Mouse (Mus musculus): ENCODE data around the gene Zscan22. TPM values are rescaled to one million over a fixed set of nuclear protein-coding genes. Genes with fewer than 3 reads are reported as not detected.
"Not testable (repeated sequence)": the region's sequence is repeated elsewhere in the genome, so short reads cannot be mapped to it uniquely, and the experiment has no call there.

Zscan22 gene
- polyA plus RNA-seq (2012; rRNA removed) = 4.0 and 5.6 TPM in 2 replicates

DNA sequence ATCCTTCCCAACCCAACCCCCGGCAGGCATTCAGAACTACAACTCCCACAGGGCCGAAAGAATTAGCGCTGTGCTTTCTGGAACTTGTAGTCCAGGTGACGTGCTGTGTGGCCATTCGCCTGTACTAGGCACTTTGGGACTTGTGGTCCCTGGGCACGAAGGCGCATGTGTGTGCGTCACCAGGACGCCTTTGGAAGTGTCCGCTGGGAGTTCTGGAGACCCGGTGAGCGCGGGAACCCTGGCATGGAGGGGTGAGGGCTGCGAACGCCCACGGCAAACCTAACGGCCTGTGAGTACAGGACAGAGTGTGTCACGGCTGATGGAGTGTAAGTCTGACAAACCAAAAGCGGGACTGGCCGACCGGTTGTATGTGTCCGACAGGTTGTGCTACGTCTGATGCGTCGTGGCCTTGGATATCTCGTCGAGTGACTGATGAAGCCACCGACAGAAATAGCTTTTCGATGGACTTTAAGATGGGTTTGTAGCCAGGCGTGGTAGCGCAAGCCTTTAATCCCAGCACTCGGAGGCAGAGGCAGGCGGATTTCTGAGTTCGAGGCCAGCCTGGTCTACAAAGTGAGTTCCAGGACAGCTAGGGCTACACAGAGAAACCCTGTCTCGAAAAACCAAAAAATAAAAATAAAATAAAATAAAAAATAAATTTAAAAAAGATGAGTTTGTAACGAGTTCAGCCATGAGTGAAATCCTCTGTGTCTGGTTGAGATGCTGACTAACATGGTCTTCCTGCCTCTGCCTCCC, at the start of gene Zscan22:
Gene Zscan22, plus strand, starts transcription at position 161 of the 756 bp plus-strand sequence.
- Histone ChIP-seq H3K27ac (ENCODE audit: insufficient read depth, low read depth, low read length) (peak within 1 kb of the TSS; percentile 7; the same call in 1 of the 2 replicates), H3K36me3 (ENCODE audit: control insufficient read depth, insufficient read depth, low read length) (no peaks in the 10 kb centered on the region), H3K4me1 (ENCODE audit: control insufficient read depth, insufficient read depth, insufficient read length, low read length) (no peaks in the 10 kb centered on the region), H3K27me3 (ENCODE audit: control insufficient read depth, insufficient read depth, low read length) (no peaks in the 10 kb centered on the region), H3K4me3 (ENCODE audit: low read depth, low read length) (peak within 1 kb of the TSS; percentile 97)
- TF ChIP-seq CTCF (IDR thresholded peaks at IDR 0.05; ENCODE audit: extremely low read depth, insufficient read length, insufficient replicate concordance, low read depth, low read length) = no peak
- no peak for TF ChIP-seq POLR2A (IDR thresholded peaks at IDR 0.05; ENCODE audit: low read depth, low read length)
- WGBS = 3% methylated on average over 36 of the region's 36 CpGs

DNA sequence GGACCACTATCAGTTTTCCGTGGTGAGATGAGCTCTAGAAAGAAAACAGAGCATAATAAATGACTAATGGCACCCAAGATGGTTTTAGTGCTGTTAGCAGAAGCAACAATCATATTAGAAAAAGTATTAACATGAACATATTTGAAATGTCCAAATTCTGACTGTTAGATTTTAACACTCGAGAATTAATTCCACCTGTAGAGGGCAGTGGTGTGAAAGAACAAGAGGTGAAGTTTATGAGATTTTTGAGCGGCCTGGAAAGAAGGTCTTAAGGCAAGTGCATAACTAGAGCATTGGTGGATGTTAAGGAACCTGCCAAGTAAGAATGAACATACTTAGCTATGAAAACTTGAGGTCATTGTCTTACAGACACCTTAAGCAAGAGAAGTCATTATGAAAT, 23.3 kb upstream of the Zscan22 start:
- 9% methylated on average over 3 of the region's 3 CpGs for WGBS
- Histone ChIP-seq H3K27me3 (ENCODE audit: control insufficient read depth, insufficient read depth, low read length) (no peaks in the 10 kb centered on the region), H3K27ac (ENCODE audit: insufficient read depth, low read depth, low read length) (no peak overlapping the region), H3K36me3 (ENCODE audit: control insufficient read depth, insufficient read depth, low read length) (no peaks in the 10 kb centered on the region), H3K4me1 (ENCODE audit: control insufficient read depth, insufficient read depth, insufficient read length, low read length) (no peaks in the 10 kb centered on the region), H3K4me3 (ENCODE audit: low read depth, low read length) (no peak overlapping the region)
- no peak for TF ChIP-seq POLR2A (IDR thresholded peaks at IDR 0.05; ENCODE audit: low read depth, low read length)
- no peak for TF ChIP-seq CTCF (IDR thresholded peaks at IDR 0.05; ENCODE audit: extremely low read depth, insufficient read length, insufficient replicate concordance, low read depth, low read length)

DNA sequence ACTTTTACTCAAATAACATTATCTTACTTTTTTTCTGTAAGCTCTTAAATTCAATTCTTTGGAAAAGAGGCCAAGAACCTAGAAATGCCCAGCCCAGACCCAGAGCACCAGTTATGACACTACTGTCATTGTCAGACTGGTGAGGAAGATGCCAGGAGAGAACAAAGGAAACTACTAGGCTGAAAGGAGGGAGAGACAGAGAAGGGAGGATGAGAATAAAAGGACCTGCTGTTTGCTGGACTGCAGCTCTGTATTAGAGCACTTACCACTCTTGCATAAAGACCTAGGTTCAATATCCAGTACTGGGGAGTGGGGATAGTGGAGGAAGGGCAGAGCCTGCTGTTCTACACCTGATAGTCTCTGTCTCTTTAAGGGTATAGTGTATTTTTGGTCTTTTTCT, 17.6 kb upstream of the Zscan22 start:
- Histone ChIP-seq H3K4me1 (ENCODE audit: control insufficient read depth, insufficient read depth, insufficient read length, low read length) (peaks cover 6% of the 10 kb centered on the region), H3K27ac (ENCODE audit: insufficient read depth, low read depth, low read length) (no peak overlapping the region), H3K27me3 (ENCODE audit: control insufficient read depth, insufficient read depth, low read length) (no peaks in the 10 kb centered on the region), H3K36me3 (ENCODE audit: control insufficient read depth, insufficient read depth, low read length) (no peaks in the 10 kb centered on the region), H3K4me3 (ENCODE audit: low read depth, low read length) (no peak overlapping the region)
- no peak for TF ChIP-seq CTCF (IDR thresholded peaks at IDR 0.05; ENCODE audit: extremely low read depth, insufficient read length, insufficient replicate concordance, low read depth, low read length)
- TF ChIP-seq POLR2A (IDR thresholded peaks at IDR 0.05; ENCODE audit: low read depth, low read length) = no peak

DNA sequence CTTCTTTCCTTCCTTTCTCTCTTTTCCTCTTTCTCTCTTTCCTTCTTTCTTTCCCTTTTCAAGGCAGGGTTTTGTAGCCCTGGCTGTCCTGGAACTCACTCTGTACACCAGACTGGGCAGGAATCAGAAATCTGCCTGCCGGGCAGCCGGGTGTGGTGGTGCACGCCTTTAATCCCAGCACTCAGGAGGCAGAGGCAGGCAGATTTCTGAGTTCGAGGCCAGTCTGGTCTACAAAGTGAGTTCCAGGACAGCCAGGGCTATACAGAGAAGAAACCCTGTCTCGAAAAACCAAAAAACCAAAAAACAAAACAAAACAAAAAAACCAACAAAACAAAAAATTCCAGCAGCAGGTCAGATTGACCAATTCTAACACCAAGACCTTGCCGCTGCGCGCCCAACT, 17.1 kb upstream of the Zscan22 start:
- H3K27ac ChIP-seq (ENCODE audit: insufficient read depth, low read depth, low read length); H3K27me3 ChIP-seq (ENCODE audit: control insufficient read depth, insufficient read depth, low read length); H3K36me3 ChIP-seq (ENCODE audit: control insufficient read depth, insufficient read depth, low read length); H3K4me1 ChIP-seq (ENCODE audit: control insufficient read depth, insufficient read depth, insufficient read length, low read length): not testable (repeated sequence)
- peak overlapping the region; percentile 83 for H3K4me3 ChIP-seq (ENCODE audit: low read depth, low read length)
- 39% methylated on average over 8 of the region's 8 CpGs for WGBS

DNA sequence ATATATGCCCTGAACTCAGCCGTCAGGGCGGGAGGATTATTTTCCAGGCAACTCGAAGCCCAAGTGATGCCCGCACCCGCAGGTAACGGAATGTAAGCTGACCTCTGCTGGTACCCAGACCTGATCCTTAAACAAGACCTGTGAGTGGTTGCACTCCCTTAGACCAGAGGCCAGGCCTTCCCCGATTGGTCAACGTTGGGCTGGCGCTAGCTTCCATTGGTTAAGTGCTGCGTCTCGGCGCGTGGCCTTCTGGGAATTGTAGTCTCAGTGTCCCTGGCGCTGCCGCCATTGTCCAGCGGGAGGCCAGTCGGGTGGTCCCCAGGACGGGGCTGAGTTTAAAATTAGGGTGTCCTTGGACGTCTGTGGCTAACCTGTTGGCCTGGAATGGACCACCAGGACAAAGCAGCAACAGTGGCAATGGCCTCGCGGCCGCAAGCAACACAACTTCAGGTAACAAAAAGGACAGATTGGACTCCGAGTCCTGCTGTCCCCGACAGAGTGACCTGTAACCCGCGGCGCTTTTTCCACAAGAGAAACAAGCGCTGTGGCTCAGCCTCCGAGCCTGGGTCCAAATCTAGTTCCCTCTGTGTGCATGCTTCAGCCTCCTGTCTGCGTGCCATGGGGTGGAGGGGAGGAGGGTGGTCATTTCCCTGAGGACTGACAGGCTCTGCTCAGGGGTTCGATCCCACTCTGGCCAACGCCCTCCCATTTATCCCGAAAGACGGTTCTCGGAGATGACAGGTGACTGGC, 16.5 kb upstream of the Zscan22 start, which contains the start of gene Zfp128:
Gene Zfp128, plus strand, starts transcription at position 267 of the 750 bp plus-strand sequence.
- peak within 1 kb of the TSS; percentile 83 for H3K4me3 ChIP-seq (ENCODE audit: low read depth, low read length)
- TF ChIP-seq CTCF (IDR thresholded peaks at IDR 0.05; ENCODE audit: extremely low read depth, insufficient read length, insufficient replicate concordance, low read depth, low read length) (no peak), POLR2A (IDR thresholded peaks at IDR 0.05; ENCODE audit: low read depth, low read length) (peak; percentile 27)
- H3K27me3 ChIP-seq (ENCODE audit: control insufficient read depth, insufficient read depth, low read length) = no peaks in the 10 kb centered on the region
- H3K36me3 ChIP-seq (ENCODE audit: control insufficient read depth, insufficient read depth, low read length) = 0 out of 2 replicates have a peak, but pooled peaks cover 2% of the 10 kb centered on the region
- peaks cover 6% of the 10 kb centered on the region for H3K4me1 ChIP-seq (ENCODE audit: control insufficient read depth, insufficient read depth, insufficient read length, low read length)
- no peak within 1 kb of the TSS for H3K27ac ChIP-seq (ENCODE audit: insufficient read depth, low read depth, low read length)
- WGBS = 1% methylated on average over 35 of the region's 35 CpGs

DNA sequence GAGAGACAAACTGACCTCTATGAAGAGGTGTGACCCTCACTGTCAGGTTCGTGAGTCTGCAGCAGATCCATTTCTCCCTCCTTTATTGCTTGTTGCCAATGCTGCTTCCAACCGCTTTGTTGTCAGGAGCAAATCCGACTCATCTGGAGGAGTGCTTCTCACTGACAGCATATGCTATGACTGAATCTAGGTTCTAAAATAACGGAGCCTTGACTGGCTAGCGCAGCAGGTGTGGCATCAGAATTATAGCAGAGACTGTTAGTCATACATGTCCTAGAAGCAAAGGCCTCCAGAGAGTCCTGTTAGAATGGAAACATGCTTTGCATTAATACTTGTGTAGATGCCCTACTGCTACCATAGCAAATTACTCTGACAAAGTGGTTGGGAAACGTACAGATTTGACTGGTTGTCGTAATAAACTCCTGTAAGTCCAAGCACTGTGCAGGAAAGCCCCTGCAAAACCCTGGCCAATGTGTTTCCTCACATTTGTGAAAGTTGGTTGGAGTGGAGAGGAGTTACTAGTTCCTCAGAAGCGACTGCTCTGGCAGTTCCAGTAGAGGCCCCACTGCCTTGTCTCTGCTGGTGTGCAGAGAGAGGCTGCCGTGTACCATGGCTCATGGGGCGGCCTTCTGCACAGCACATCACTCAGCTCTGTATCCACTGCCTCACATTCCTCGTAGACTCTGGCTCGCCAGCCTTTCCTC, 10.9 kb upstream of the Zscan22 start:
- H3K27ac ChIP-seq (ENCODE audit: insufficient read depth, low read depth, low read length) = no peak overlapping the region
- no peak overlapping the region for H3K4me3 ChIP-seq (ENCODE audit: low read depth, low read length)
- 88% methylated on average over 12 of the region's 12 CpGs for WGBS
- no peaks in the 10 kb centered on the region for H3K4me1 ChIP-seq (ENCODE audit: control insufficient read depth, insufficient read depth, insufficient read length, low read length)
- no peaks in the 10 kb centered on the region for H3K27me3 ChIP-seq (ENCODE audit: control insufficient read depth, insufficient read depth, low read length)
- peaks cover 4% of the 10 kb centered on the region; the same call in 1 of the 2 replicates for H3K36me3 ChIP-seq (ENCODE audit: control insufficient read depth, insufficient read depth, low read length)
- no peak for TF ChIP-seq POLR2A (IDR thresholded peaks at IDR 0.05; ENCODE audit: low read depth, low read length)
- no peak for TF ChIP-seq CTCF (IDR thresholded peaks at IDR 0.05; ENCODE audit: extremely low read depth, insufficient read length, insufficient replicate concordance, low read depth, low read length)

DNA sequence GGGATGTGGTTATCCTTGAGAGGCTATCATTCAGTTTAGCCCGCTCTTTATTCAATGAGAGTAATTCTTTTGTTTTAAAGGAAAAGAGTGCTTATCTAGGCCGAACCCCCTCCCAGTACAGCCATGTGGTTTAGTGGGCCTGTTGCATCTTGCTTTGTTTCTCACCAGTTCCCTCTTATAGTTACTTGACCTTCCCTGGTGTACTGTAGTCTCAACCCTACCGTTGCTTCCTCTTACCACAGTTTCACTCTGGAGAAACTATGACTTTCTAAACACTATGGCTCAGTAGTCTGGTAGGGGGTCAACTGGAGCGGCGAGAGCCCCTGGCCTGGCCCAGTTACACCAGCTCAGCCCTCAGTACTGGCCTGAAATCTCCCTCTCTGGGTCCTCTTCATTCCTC, 10.0 kb upstream of the Zscan22 start:
- Histone ChIP-seq H3K36me3 (ENCODE audit: control insufficient read depth, insufficient read depth, low read length) (peaks cover 4% of the 10 kb centered on the region; the same call in 1 of the 2 replicates), H3K27me3 (ENCODE audit: control insufficient read depth, insufficient read depth, low read length) (no peaks in the 10 kb centered on the region), H3K4me3 (ENCODE audit: low read depth, low read length) (no peak overlapping the region), H3K4me1 (ENCODE audit: control insufficient read depth, insufficient read depth, insufficient read length, low read length) (no peaks in the 10 kb centered on the region), H3K27ac (ENCODE audit: insufficient read depth, low read depth, low read length) (no peak overlapping the region)
- WGBS = 89% methylated on average over 5 of the region's 5 CpGs
- TF ChIP-seq CTCF (IDR thresholded peaks at IDR 0.05; ENCODE audit: extremely low read depth, insufficient read length, insufficient replicate concordance, low read depth, low read length) = no peak
- no peak for TF ChIP-seq POLR2A (IDR thresholded peaks at IDR 0.05; ENCODE audit: low read depth, low read length)
